14 mouse cellular contexts compared by ENCODE assay signal in the genomic region with DNA sequence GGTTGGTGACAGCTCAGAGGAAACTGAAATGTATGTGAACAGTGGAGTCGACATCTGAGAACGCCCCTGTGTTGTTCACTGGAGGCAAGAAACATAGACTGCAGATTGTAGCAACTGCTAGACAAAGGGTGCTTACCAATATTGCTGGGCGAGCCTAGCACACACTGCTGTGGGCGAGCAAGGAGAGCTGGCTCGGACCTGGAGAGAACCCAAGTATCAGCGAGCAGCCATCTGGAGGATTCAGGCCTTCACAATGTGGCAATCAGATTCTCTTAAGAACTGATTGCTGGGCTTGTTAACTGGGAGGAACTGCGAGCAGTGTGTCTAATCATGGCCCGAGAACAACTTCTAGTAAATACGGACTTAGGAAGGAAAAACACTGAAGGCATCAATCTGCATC.
A peak's percentile ranks its signal among the peaks of the same experiment; 100 is the strongest.
DNase-seq lines count a peak whose midpoint lies in the region; ATAC-seq and TF ChIP-seq lines count a peak whose summit lies in the region.
"Had no signal": no experiment of that assay in that cellular context is flagged by ENCODE, and none has a peak within 500 bp of the region (broad histone marks: within the 10 kb centered on the region; RNA-seq: fewer than 3 reads in every experiment).

No protein-coding gene starts in this region.

- H3K4me1 ChIP-seq in forebrain, embryonic 14.5 days (ENCODE audit: control insufficient read depth, insufficient read depth, low read length), result 0 out of 2 replicates have a peak, but pooled peaks cover 4% of the 10 kb centered on the region
- peaks cover 8% of the 10 kb centered on the region; the same call in 1 of the 2 replicates for H3K4me1 ChIP-seq in forebrain, embryonic 10.5 days
- 0 out of 2 replicates have a peak, but pooled peaks cover 12% of the 10 kb centered on the region for H3K4me1 ChIP-seq in forebrain, postnatal 0 days (ENCODE audit: insufficient read depth)
- H3K4me1 ChIP-seq: embryonic facial prominence, embryonic 15.5 days had no signal

- no peaks in the 10 kb centered on the region for H3K36me3 ChIP-seq in forebrain, embryonic 14.5 days (ENCODE audit: control insufficient read depth, insufficient read depth, low read length)
- no peaks in the 10 kb centered on the region for H3K36me3 ChIP-seq in forebrain, embryonic 10.5 days (replicated peaks)
- H3K36me3 ChIP-seq in forebrain, postnatal 0 days (ENCODE audit: insufficient read depth), result no peaks in the 10 kb centered on the region
- H3K36me3 ChIP-seq: embryonic facial prominence, embryonic 15.5 days; G1E had no signal

- no peaks in the 10 kb centered on the region for H3K9me3 ChIP-seq in forebrain, embryonic 14.5 days (replicated peaks; ENCODE audit: control insufficient read depth, low read length)
- H3K9me3 ChIP-seq in forebrain, embryonic 10.5 days, result no peaks in the 10 kb centered on the region
- H3K9me3 ChIP-seq in forebrain, postnatal 0 days (ENCODE audit: low read length), result no peaks in the 10 kb centered on the region
- H3K9me3 ChIP-seq: embryonic facial prominence, embryonic 15.5 days had no signal

- peak; percentile 91 for ATAC-seq in forebrain, embryonic 14.5 days
- ATAC-seq in forebrain, postnatal 0 days, result peak; percentile 87

- H3K4me3 ChIP-seq in forebrain, embryonic 14.5 days (ENCODE audit: low read depth, low read length), result no peak overlapping the region
- no peak overlapping the region for H3K4me3 ChIP-seq in forebrain, embryonic 10.5 days
- no peak overlapping the region for H3K4me3 ChIP-seq in forebrain, postnatal 0 days (ENCODE audit: low read depth, low read length)
- H3K4me3 ChIP-seq: embryonic facial prominence, embryonic 15.5 days had no signal

- H3K27me3 ChIP-seq in forebrain, embryonic 14.5 days (replicated peaks; ENCODE audit: control insufficient read depth, insufficient read depth, low read length), result no peaks in the 10 kb centered on the region
- H3K27me3 ChIP-seq in forebrain, embryonic 10.5 days (ENCODE audit: poor library complexity, severe bottlenecking), result no peaks in the 10 kb centered on the region
- no peaks in the 10 kb centered on the region for H3K27me3 ChIP-seq in forebrain, postnatal 0 days (ENCODE audit: insufficient read depth, low read length)
- H3K27me3 ChIP-seq: embryonic facial prominence, embryonic 15.5 days had no signal

- DNase-seq in forebrain, embryonic 14.5 days (ENCODE audit: low spot score), result peak; percentile 80
- DNase-seq in forebrain, embryonic 10.5 days (ENCODE audit: extremely low spot score, low spot score), result no peak
- DNase-seq in forebrain, postnatal 0 days, result peak; percentile 78
- DNase-seq in layer of hippocampus, postnatal 36 days, result peak; percentile 56 to 64
- peak; percentile 52 for DNase-seq in right cerebral cortex, postnatal 25 days
- no peak for DNase-seq in kidney, postnatal 4 days
- DNase-seq in adrenal gland, postnatal 10 days, result no peak
- DNase-seq in heart, postnatal 10 days, result no peak
- DNase-seq: heart, postnatal 4 days; kidney, adult 9 months; lung, postnatal 36 days; retina, postnatal 1 day had no signal

- no peak overlapping the region for H3K9ac ChIP-seq in forebrain, embryonic 14.5 days (ENCODE audit: low read length)
- no peak overlapping the region for H3K9ac ChIP-seq in forebrain, postnatal 0 days
- H3K9ac ChIP-seq: embryonic facial prominence, embryonic 15.5 days had no signal

- no peak overlapping the region for H3K4me2 ChIP-seq in forebrain, embryonic 14.5 days (ENCODE audit: low read length)
- no peak overlapping the region for H3K4me2 ChIP-seq in forebrain, postnatal 0 days (ENCODE audit: low read depth)
- H3K4me2 ChIP-seq: embryonic facial prominence, embryonic 15.5 days had no signal

- intact Hi-C loops in heart, postnatal 10 days (cut with DNase I), result no loop called here

- TF ChIP-seq CTCF in forebrain, postnatal 0 days (IDR thresholded peaks at IDR 0.05; ENCODE audit: low read depth), result no peak

- 50% methylated on average over 9 of the region's 9 CpGs for WGBS in forebrain, embryonic 14.5 days
- 77% methylated on average over 9 of the region's 9 CpGs for WGBS in forebrain, embryonic 10.5 days
- WGBS in forebrain, postnatal 0 days, result 28% methylated on average over 9 of the region's 9 CpGs

- H3K27ac ChIP-seq in forebrain, embryonic 14.5 days (ENCODE audit: low read depth, low read length), result peak overlapping the region; percentile 31
- no peak overlapping the region for H3K27ac ChIP-seq in forebrain, embryonic 10.5 days
- peak overlapping the region; percentile 69 for H3K27ac ChIP-seq in forebrain, postnatal 0 days (ENCODE audit: low read depth, low read length)
- H3K27ac ChIP-seq: embryonic facial prominence, embryonic 15.5 days had no signal

Comparison
In these comparisons a context has a peak if more than half of its experiments do, and no peak if none do; other contexts are left out.
1. DNase-seq: peak in forebrain, embryonic 14.5 days (single experiment), forebrain, postnatal 0 days (single experiment), layer of hippocampus, postnatal 36 days (2 of 2) and right cerebral cortex, postnatal 25 days (single experiment); none in forebrain, embryonic 10.5 days (single experiment), kidney, postnatal 4 days (0 of 2), adrenal gland, postnatal 10 days (single experiment) and heart, postnatal 10 days (0 of 2).